Mouse (Mus musculus): ENCODE results near the gene Rbfox2.

DNA sequence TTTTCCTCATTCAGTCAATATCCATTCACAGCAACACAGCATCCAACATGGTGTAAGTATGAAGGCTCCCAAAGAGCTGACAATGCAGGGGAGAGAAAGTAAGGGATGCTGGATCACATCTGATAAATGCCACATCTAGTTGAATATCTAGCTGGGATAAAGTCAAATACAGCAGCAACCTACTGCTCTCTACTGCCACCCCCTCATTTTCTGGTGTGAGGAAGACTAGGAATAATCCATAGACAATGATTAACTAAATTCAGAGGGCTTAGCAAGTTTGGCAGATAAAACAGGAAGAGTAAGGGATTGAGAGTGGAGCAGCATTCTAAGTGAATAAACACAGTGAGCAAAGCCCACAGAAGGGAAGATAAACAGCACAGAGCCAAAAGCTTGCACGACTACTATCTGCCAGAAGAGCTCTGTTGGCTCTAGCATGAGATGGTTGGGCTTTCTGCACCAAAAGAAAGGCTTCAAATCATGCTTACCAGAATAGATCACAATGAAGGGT is 140.5 kb downstream of the Rbfox2 start:
- no peak for TF ChIP-seq CTCF (conservative IDR thresholded peaks at IDR 0.05; ENCODE audit: low read length)
- TF ChIP-seq POU5F1 (IDR thresholded peaks at IDR 0.05; ENCODE audit: borderline replicate concordance, low read length), result no peak

Measured in E14TG2a.4 (cell line).